Mouse (Mus musculus) granulocyte monocyte progenitor cell, adult 5-6 weeks (primary cell): ENCODE data around the gene Hectd4. TPM values are rescaled to one million over a fixed set of nuclear protein-coding genes. Genes with fewer than 3 reads are reported as not detected.

ENCODE experiments used
- ATAC-seq: replicated peaks from 2 replicates; pipeline ENCODE4 v1.8.0; 2016; ENCODE audit warnings: mild to moderate bottlenecking, moderate TSS enrichment, inconsistent platforms; ENCODE audit not compliant: poor library complexity, severe bottlenecking
- total RNA-seq, 2 experiments: library from RNA; stranded (forward) in 1 of 2; stranded (reverse) in 1 of 2; fragments of 200-712, 200-1000 nt in 1 of 2; fragments of >200 nt in 1 of 2; fragmentation: Nextera tagmentation in 1 of 2; gene quantifications; 2 replicates each; pipeline ENCODE4 v1.2.3; 2014 to 2017

The Hectd4 gene
- total RNA-seq (2014; fragmentation: Nextera tagmentation) (26.2 and 28.1 TPM in 2 replicates), total RNA-seq (2017) (12.8 and 14.1 TPM in 2 replicates)

DNA sequence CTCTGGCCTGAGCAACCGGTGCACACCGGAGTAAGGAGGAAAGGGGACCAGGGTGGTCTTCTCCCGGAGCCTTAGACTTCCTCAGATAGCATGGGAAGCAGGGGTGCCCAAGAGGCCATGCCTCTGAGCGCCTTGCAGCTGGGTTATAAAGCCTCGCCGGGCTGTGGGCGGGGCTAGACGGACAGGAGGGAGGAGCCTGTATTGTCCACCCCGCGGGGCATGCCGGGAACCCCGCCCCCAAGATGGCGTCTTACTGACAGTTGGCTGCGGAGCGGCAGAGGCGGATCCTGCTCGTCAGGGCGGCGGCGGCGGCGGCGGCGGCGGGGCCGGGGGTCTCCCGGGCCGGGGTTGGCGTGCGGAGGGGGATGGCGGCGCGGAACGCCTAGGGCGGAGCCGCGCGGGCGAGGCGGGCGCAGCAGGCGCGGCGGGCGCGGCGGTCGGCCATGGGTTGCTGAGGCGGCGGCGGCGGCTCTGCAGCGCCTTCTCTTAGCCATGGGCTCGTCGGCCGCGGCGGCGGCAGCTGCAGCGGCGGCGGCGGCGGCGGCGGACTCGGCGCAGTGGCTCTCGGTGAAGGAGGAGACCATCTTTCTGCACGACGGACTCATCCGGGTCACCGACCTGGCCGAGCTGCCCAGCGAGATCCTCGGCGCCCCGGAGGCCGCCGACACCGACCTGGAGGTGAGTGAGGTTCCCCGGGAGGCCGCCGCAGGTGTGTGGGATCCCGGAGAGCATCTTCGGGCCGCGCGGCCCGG lies at the start of gene Hectd4:
Gene Hectd4, plus strand, starts transcription at position 240 of the 752 bp plus-strand sequence.
- peak; percentile 96 for ATAC-seq

- no peak for ATAC-seq
Measured at GRCm38 (mm10) chr5:121172835-121173234, 47.2 kb upstream of the Hectd4 start.

DNA sequence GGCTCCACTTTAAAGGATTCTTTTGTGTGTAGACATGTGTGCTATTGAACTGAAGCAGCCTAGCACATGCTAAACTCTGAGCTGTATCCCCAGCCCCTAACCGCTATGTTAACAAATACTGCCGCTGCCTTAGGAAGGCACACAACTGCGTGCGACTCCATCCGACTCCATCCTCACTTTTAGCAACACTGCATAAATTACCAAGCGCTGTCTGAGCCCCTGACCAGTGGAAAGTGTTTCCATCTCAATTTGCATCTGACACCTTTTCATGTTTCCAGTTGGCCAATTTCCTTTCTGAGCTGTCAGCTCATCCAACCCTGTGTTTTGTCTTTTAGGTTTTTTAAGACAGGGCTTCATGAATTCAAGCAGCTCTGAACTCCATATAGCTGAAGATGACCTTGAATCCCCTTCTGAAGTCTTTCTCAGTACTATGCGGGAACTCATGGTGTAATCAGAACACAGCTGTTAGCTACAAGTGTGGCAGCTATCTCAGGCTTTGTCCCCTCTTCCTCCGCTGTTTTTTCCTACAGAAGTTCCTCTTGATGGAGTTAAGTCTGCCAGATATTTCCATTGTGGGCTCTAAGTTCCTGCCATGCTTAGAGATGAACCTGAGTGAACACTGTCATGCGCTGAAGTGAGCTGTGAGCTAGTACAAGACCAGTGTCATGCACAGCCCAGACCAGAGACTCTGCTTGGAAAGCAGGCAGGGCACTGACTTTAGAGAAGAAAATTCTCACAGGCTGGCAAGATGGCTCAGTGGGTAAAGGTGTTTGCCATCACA lies 40.8 kb upstream of the Hectd4 start:
- ATAC-seq: no peak

DNA sequence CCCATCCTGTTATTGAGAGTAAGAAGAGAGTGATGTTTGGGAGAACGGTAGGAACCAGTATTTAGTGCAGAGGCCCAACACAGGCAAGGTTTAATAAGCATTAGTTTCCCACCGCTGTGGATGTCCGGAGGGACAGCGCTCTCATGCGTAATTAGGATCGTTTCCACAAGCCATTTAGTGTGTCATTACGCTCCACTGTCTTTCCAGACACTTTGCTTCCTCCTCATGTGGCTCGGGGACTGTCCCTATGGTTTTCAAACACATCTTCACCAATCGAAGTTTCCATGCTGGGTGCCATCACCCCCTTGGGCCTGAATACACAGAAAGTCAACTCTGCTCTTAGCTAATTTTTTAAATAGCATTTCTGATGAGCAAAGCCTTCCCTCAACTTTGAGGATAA lies 36.8 kb upstream of the Hectd4 start:
- no peak for ATAC-seq

DNA sequence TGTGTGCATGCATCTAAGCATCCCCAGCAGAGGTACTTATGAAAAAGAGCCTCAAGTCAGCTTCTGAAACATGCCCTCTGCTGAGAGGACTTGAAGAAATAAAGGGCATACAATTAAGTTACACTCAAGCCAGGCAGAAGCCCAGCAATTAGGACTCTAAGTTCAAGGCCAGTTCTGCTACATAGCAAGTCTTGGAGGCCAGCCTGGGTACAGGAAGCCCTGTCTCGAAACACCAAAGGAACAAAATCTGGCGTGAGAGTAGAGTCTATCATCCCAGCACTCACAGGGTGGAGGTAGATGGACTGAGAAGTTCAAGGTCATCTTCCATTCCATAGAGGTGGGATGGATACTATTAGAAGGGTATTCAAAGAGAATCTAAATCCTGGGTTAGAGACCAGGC lies 35.6 kb upstream of the Hectd4 start:
- no peak for ATAC-seq

DNA sequence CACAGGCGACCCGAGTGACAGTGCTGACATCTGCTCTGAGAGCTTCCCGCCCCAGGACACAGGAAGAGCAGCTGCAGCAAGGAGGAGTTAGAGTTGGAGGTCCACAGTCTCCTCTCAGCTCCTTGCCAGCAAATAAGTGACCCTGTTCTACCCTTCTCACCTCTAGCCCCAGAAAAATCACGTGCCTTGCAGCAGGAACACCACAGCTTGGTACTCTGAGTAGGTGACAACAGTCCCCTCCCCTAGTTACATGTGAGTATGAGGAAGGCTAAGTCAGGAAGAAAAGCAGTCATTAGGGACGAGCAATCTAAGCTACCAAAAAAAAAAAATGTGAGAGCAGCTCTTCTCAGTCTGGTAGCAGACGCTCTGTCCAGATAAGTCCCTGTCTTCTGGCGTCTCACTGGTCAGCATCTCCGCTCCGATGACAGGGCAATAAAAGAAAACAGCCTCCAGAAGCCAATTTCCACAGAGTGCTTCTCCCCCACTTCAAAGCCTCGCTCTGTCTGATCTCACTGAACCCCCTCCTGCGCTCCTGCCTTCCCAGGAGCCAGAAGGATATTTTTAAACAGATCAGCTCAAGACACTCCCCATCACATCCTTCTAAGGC lies 35.0 kb upstream of the Hectd4 start:
- ATAC-seq: no peak

GRCm38 (mm10) chr5:121187580-121188001 lies 32.4 kb upstream of the Hectd4 start:
- ATAC-seq: no peak

DNA sequence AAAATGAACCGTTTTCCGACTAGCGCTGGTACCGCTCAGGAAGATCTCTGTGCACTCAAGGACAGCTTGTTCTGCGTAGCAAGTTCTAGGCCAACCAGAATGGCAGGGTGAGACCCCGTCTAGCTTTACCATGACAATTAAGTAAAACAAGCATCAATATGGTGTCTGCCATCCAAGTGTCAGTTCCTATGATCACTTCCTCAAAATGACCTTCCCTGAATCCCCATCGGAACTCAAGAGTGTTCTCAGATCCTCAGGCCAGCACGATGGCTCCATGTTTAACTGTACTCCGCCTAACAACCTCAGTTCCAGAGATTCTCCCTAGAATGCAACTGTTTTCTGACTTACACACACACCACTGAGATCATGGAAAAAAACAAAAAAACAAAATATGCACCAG lies 31.8 kb upstream of the Hectd4 start:
- peak; percentile 55 for ATAC-seq

- ATAC-seq: no peak
Measured at GRCm38 (mm10) chr5:121189182-121189581, 30.8 kb upstream of the Hectd4 start.

DNA sequence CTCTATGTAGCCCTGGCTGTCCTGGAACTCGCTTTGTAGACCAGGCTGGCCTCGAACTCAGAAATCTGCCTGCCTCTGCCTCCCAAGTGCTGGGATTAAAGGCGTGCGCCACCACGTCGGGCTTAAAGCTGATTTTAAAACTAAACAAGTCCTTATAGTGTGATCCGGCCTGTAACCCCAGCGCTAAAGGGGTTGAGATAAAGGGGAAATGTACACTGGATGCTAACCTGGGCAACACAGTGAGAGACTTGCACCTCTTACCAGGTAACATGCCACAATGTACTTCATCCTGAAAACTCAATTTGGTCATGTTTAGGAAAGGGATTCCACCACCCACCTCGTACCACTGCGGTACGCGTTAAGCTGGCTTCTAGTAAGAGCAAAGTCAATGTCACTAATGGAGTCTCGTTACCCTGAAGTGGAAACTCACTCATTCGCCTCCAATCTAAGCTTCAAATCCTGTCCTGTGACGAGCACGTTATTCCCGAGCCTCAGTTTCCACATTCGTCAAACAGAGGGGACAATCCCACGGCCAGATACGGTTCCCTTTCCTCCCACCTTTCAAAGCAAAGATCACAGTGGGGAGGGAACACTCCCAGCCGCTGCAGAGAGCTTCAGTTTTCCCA lies 29.7 kb upstream of the Hectd4 start:
- no peak for ATAC-seq

DNA sequence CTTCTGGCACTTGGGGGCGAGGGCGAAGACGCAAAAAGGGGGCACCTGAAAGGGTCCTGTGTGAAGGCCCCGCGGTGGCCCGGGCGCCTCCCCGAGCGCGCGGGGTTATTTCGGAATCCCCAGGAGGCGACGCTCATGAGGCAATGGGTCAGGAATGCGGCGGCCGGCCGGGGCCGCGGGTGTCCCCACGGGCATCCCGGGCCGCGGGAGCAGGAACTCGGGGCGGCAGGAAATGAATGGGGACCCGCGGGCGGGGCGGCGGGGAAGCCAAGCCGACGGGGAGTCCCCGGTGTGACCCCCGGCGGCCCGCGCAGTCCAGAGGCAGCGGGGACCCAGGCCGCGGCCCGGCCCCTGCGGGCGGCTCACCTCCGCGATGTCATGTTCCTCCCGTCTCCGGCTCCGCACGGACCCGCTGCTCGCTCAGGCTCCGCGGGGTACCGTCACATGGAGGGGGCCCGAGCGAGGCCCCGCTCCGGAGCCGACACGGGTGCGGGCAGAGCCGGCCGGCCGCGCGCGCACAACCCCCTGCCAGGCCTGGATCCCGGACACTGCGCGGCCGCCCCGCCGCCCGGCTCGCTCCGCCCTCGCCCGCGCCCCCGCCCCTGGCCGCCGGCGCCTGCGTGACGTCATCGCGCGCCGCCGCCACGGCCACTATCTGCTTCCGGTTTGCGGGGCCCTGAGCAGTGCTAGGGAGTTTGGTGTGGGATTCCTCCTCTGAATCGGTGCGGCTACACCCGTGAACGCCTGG lies 29.0 kb upstream of the Hectd4 start, which contains the start of gene Ptpn11:
Gene Ptpn11, minus strand, starts transcription at position 562 of the 748 bp plus-strand sequence.
- ATAC-seq: peak; percentile 72

GRCm38 (mm10) chr5:121191584-121191906 lies 28.5 kb upstream of the Hectd4 start:
- ATAC-seq: no peak

- ATAC-seq: no peak
Measured at GRCm38 (mm10) chr5:121194173-121194572, 25.8 kb upstream of the Hectd4 start.

DNA sequence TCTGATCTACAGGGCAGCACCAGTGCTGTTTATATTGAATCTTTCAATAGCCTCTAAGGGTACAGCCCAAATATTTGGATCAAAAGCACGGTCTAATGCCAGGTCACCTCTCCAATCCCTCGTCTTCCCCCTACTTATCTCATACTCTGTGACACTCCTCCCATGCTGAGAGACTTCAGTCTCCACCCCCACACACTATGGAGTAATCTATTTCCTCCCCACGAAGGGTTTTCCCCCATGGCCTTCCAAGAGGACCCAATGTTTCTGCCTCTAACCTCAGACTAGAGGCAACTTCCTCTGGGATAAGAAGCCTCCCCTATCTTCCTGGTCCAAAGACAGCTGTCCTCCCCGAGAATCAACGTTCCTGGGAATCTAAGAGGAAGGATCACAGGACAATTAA lies 23.3 kb upstream of the Hectd4 start:
- ATAC-seq: peak; percentile 77

GRCm38 (mm10) chr5:121197337-121197736 lies 22.7 kb upstream of the Hectd4 start:
- peak; percentile 56 for ATAC-seq

GRCm38 (mm10) chr5:121198376-121198775 lies 21.6 kb upstream of the Hectd4 start:
- no peak for ATAC-seq

DNA sequence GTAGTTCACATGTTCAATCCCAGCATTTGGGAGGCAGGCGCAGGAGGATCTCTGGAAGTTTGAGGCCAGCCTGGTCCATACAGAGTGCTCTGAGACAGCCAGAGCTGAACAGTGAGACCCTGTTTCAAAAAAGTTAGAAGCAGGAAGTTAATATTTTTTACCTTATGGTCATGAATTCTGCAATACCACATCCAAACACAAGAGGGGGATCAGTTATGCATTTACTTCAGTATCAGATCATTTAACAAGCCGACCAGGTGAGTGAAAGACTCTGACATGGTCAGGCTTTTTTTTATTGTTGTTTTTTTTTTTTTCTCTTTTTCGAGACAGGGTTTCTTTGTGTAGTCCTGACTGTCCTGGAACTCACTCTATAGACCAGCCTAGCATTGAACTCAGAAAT lies 18.3 kb upstream of the Hectd4 start:
- ATAC-seq: peak; percentile 36

DNA sequence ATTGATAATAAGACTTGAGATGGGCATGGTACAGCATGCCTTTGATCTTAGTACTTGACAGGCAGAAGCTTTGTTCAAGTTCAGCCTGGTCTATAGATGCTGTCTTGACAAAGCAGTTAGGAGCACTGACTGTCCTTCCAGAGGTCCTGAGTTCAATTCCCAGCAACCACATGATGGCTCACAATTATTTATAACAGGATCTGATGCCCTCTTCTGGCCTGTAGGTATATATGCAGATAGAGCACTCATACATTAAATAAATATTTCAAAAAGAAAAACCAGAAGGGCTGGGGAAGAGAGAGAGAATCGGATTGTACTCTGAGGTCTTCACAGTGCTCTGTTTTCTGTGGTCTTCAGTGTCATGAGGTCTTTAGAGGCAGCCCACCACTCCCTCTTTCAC lies 17.6 kb upstream of the Hectd4 start:
- no peak for ATAC-seq

- ATAC-seq: peak; percentile 95
Measured at GRCm38 (mm10) chr5:121204132-121205089, 15.6 kb upstream of the Hectd4 start, which contains the start of gene Rpl6. Gene Rpl6, plus strand, starts transcription at chr5:121204481.
